Mouse (Mus musculus): ENCODE results near the gene Itpk1. TPM values are rescaled to one million over a fixed set of nuclear protein-coding genes. Genes with fewer than 3 reads are reported as not detected.
A peak's percentile ranks its signal among the peaks of the same experiment; 100 is the strongest.

Gene Itpk1
- polyA plus RNA-seq, 1 experiment from 2014 or later: 20.7 TPM

- Histone ChIP-seq H3K27ac (peak overlapping the region; percentile 81), H3K4me2 (replicated peaks) (no peak overlapping the region), H3K9me3 (no peaks in the 10 kb centered on the region), H3K9ac (replicated peaks) (no peak overlapping the region; the same call in 1 of the 2 replicates), H3K4me3 (replicated peaks) (no peak overlapping the region), H3K36me3 (no peaks in the 10 kb centered on the region), H3K4me1 (replicated peaks) (peaks cover 63% of the 10 kb centered on the region), H3K27me3 (no peaks in the 10 kb centered on the region)
- WGBS: 5% methylated on average over 1 of the region's 1 CpGs
- ATAC-seq: no peak
These were observed 5.6 kb downstream of the Itpk1 start for GRCm38 (mm10) chr12:102699156-102699555.

GRCm38 (mm10) chr12:102698089-102698684, 6.5 kb downstream of the Itpk1 start:
- no peaks in the 10 kb centered on the region for H3K27me3 ChIP-seq
- ATAC-seq: peak; percentile 65
- H3K4me3 ChIP-seq (replicated peaks): no peak overlapping the region
- H3K27ac ChIP-seq: peak overlapping the region; percentile 81
- no peak overlapping the region for H3K9ac ChIP-seq (replicated peaks)
- H3K4me2 ChIP-seq (replicated peaks): no peak overlapping the region
- 0% methylated on average over 1 of the region's 1 CpGs for WGBS
- no peaks in the 10 kb centered on the region for H3K9me3 ChIP-seq
- H3K36me3 ChIP-seq: no peaks in the 10 kb centered on the region
- H3K4me1 ChIP-seq (replicated peaks): peaks cover 53% of the 10 kb centered on the region

GRCm38 (mm10) chr12:102697381-102697780, 7.3 kb downstream of the Itpk1 start:
- H3K36me3 ChIP-seq: no peaks in the 10 kb centered on the region
- no peak for ATAC-seq
- peaks cover 45% of the 10 kb centered on the region for H3K4me1 ChIP-seq (replicated peaks)
- no peak overlapping the region for H3K9ac ChIP-seq (replicated peaks)
- 0 out of 2 replicates have a peak overlapping the region, but pooled peaks have one; percentile 81 for H3K27ac ChIP-seq
- H3K4me2 ChIP-seq (replicated peaks): no peak overlapping the region
- no peaks in the 10 kb centered on the region for H3K27me3 ChIP-seq
- H3K4me3 ChIP-seq (replicated peaks): no peak overlapping the region
- no peaks in the 10 kb centered on the region for H3K9me3 ChIP-seq
- 76% methylated on average over 7 of the region's 7 CpGs for WGBS

- Histone ChIP-seq H3K27me3 (no peaks in the 10 kb centered on the region), H3K4me1 (replicated peaks) (peaks cover 39% of the 10 kb centered on the region), H3K9ac (replicated peaks) (no peak overlapping the region), H3K36me3 (no peaks in the 10 kb centered on the region), H3K9me3 (no peaks in the 10 kb centered on the region), H3K27ac (no peak overlapping the region), H3K4me2 (replicated peaks) (no peak overlapping the region), H3K4me3 (replicated peaks) (no peak overlapping the region)
- no peak for ATAC-seq
- 91% methylated on average over 14 of the region's 14 CpGs for WGBS
These were observed 7.9 kb downstream of the Itpk1 start for GRCm38 (mm10) chr12:102696635-102697354.

GRCm38 (mm10) chr12:102695369-102696239, 9.1 kb downstream of the Itpk1 start:
- ATAC-seq: no peak
- Histone ChIP-seq H3K27ac (no peak overlapping the region), H3K9ac (replicated peaks) (no peak overlapping the region), H3K4me2 (replicated peaks) (no peak overlapping the region), H3K4me3 (replicated peaks) (no peak overlapping the region), H3K36me3 (no peaks in the 10 kb centered on the region), H3K4me1 (replicated peaks) (peaks cover 39% of the 10 kb centered on the region), H3K27me3 (no peaks in the 10 kb centered on the region), H3K9me3 (no peaks in the 10 kb centered on the region)
- WGBS: 59% methylated on average over 18 of the region's 18 CpGs

- no peak overlapping the region for H3K27ac ChIP-seq
- no peak overlapping the region for H3K4me3 ChIP-seq (replicated peaks)
- no peaks in the 10 kb centered on the region for H3K36me3 ChIP-seq
- no peaks in the 10 kb centered on the region for H3K27me3 ChIP-seq
- no peak for ATAC-seq
- no peaks in the 10 kb centered on the region for H3K9me3 ChIP-seq
- 80% methylated on average over 7 of the region's 7 CpGs for WGBS
- H3K4me2 ChIP-seq (replicated peaks): no peak overlapping the region
- H3K4me1 ChIP-seq (replicated peaks): peaks cover 10% of the 10 kb centered on the region
- H3K9ac ChIP-seq (replicated peaks): no peak overlapping the region
These were observed 13.0 kb downstream of the Itpk1 start for GRCm38 (mm10) chr12:102691761-102692160.

GRCm38 (mm10) chr12:102691180-102691579, 13.6 kb downstream of the Itpk1 start:
- Histone ChIP-seq H3K9me3 (no peaks in the 10 kb centered on the region), H3K36me3 (no peaks in the 10 kb centered on the region), H3K27ac (no peak overlapping the region), H3K9ac (replicated peaks) (no peak overlapping the region), H3K4me1 (replicated peaks) (peaks cover 13% of the 10 kb centered on the region), H3K27me3 (no peaks in the 10 kb centered on the region), H3K4me3 (replicated peaks) (no peak overlapping the region), H3K4me2 (replicated peaks) (no peak overlapping the region)
- WGBS: 68% methylated on average over 11 of the region's 11 CpGs
- no peak for ATAC-seq

- H3K9me3 ChIP-seq: no peaks in the 10 kb centered on the region
- WGBS: 92% methylated on average over 15 of the region's 15 CpGs
- no peaks in the 10 kb centered on the region for H3K27me3 ChIP-seq
- peaks cover 13% of the 10 kb centered on the region for H3K4me1 ChIP-seq (replicated peaks)
- ATAC-seq: no peak
- H3K4me2 ChIP-seq (replicated peaks): no peak overlapping the region
- no peak overlapping the region for H3K27ac ChIP-seq
- H3K36me3 ChIP-seq: no peaks in the 10 kb centered on the region
- no peak overlapping the region for H3K4me3 ChIP-seq (replicated peaks)
- no peak overlapping the region for H3K9ac ChIP-seq (replicated peaks)
These were observed 14.8 kb downstream of the Itpk1 start for GRCm38 (mm10) chr12:102689773-102690563.

GRCm38 (mm10) chr12:102686321-102686720, 18.4 kb downstream of the Itpk1 start:
- Histone ChIP-seq H3K36me3 (no peaks in the 10 kb centered on the region), H3K4me3 (replicated peaks) (no peak overlapping the region), H3K9ac (replicated peaks) (no peak overlapping the region), H3K27me3 (no peaks in the 10 kb centered on the region), H3K4me2 (replicated peaks) (no peak overlapping the region), H3K4me1 (replicated peaks) (peaks cover 30% of the 10 kb centered on the region), H3K9me3 (no peaks in the 10 kb centered on the region), H3K27ac (no peak overlapping the region)
- ATAC-seq: no peak
- 97% methylated on average over 5 of the region's 5 CpGs for WGBS

GRCm38 (mm10) chr12:102685523-102685931, 19.2 kb downstream of the Itpk1 start:
- no peak overlapping the region for H3K9ac ChIP-seq (replicated peaks)

GRCm38 (mm10) chr12:102684720-102685386, 19.9 kb downstream of the Itpk1 start:
- Histone ChIP-seq H3K4me3 (replicated peaks) (no peak overlapping the region), H3K27me3 (no peaks in the 10 kb centered on the region), H3K36me3 (no peaks in the 10 kb centered on the region), H3K4me2 (replicated peaks) (no peak overlapping the region), H3K9ac (replicated peaks) (no peak overlapping the region), H3K27ac (peak overlapping the region; percentile 44), H3K9me3 (no peaks in the 10 kb centered on the region), H3K4me1 (replicated peaks) (peaks cover 30% of the 10 kb centered on the region)
- 0 out of 2 replicates have a peak, but pooled peaks have one; percentile 4 for ATAC-seq
- WGBS: 81% methylated on average over 3 of the region's 3 CpGs

More at GRCm38 (mm10) chr12:102685523-102685931, 19.2 kb downstream of the Itpk1 start:
- Histone ChIP-seq H3K4me3 (replicated peaks) (no peak overlapping the region), H3K36me3 (no peaks in the 10 kb centered on the region), H3K4me2 (replicated peaks) (no peak overlapping the region), H3K27ac (peak overlapping the region; percentile 44), H3K27me3 (no peaks in the 10 kb centered on the region), H3K9me3 (no peaks in the 10 kb centered on the region), H3K4me1 (replicated peaks) (peaks cover 30% of the 10 kb centered on the region)
- 0 out of 2 replicates have a peak, but pooled peaks have one; percentile 53 for ATAC-seq
- 30% methylated on average over 9 of the region's 9 CpGs for WGBS
